Mouse (Mus musculus) stomach, embryonic 16.5 days (tissue): ENCODE measurements around the gene Perp. TPM values are rescaled to one million over a fixed set of nuclear protein-coding genes. Genes with fewer than 3 reads are reported as not detected.

ENCODE experiments used
- ATAC-seq: fragments of 200-750 bp; cut with Nextera tagmentation; 2 replicates; pipeline ENCODE4 v1.8.0; 2017; ENCODE audit warnings: moderate number of reproducible peaks, moderate TSS enrichment; ENCODE audit not compliant: insufficient read depth, low FRiP score
- H3K27ac ChIP-seq: fragments of 300-500 bp; sonication (generic); 2 replicates; pipeline ENCODE4 v1.5.1; 2014; ENCODE audit warnings: low read length
- H3K27me3 ChIP-seq: fragments of 300-500 bp; sonication (generic); 2 replicates; pipeline ENCODE4 v1.6.1; 2014; ENCODE audit warnings: low read length, control low read depth, mixed read lengths; ENCODE audit not compliant: control insufficient read depth, insufficient read depth
- H3K36me3 ChIP-seq: fragments of 300-500 bp; sonication (generic); 2 replicates; pipeline ENCODE4 v1.6.1; 2014; ENCODE audit warnings: low read length; ENCODE audit not compliant: control insufficient read depth, insufficient read depth
- H3K4me1 ChIP-seq: fragments of 300-500 bp; sonication (generic); 2 replicates; pipeline ENCODE4 v1.6.1; 2014; ENCODE audit warnings: low read length, control low read depth, mixed read lengths; ENCODE audit not compliant: control insufficient read depth, insufficient read depth
- H3K4me2 ChIP-seq: fragments of 300-500 bp; sonication (generic); 2 replicates; pipeline ENCODE4 v1.6.1; 2014; ENCODE audit warnings: low read depth, low read length, mixed read lengths
- H3K4me3 ChIP-seq: fragments of 300-500 bp; sonication (generic); replicated peaks from 2 replicates; pipeline ENCODE4 v1.5.1; 2014; ENCODE audit warnings: mild to moderate bottlenecking, low read length
- H3K9ac ChIP-seq: fragments of 300-500 bp; sonication (generic); 2 replicates; pipeline ENCODE4 v1.6.1; 2014; ENCODE audit warnings: low read length
- H3K9me3 ChIP-seq: fragments of 300-500 bp; sonication (generic); replicated peaks from 2 replicates; pipeline ENCODE4 v1.6.1; 2016; ENCODE audit warnings: low read length, control low read depth; ENCODE audit not compliant: control insufficient read depth
- WGBS: fragments of 180-500 bp; shearing (Covaris S2); extraction: QIAGEN DNeasy Blood & Tissue Kit; methylation state at CpG from one replicate; pipeline ENCODE4 v1.1.7; 2014; 5-methylcytosine and 5-hydroxymethylcytosine counted together
- polyA plus RNA-seq: library from polyadenylated mRNA; unstranded; fragments of >200 nt; fragmentation: Nextera tagmentation; extraction: Ambion mirVana; gene quantifications from 2 replicates; pipeline ENCODE4 v1.2.1, GENCODE M21; 2015

Gene Perp
- polyA plus RNA-seq: 465 and 640 TPM in 2 replicates

DNA sequence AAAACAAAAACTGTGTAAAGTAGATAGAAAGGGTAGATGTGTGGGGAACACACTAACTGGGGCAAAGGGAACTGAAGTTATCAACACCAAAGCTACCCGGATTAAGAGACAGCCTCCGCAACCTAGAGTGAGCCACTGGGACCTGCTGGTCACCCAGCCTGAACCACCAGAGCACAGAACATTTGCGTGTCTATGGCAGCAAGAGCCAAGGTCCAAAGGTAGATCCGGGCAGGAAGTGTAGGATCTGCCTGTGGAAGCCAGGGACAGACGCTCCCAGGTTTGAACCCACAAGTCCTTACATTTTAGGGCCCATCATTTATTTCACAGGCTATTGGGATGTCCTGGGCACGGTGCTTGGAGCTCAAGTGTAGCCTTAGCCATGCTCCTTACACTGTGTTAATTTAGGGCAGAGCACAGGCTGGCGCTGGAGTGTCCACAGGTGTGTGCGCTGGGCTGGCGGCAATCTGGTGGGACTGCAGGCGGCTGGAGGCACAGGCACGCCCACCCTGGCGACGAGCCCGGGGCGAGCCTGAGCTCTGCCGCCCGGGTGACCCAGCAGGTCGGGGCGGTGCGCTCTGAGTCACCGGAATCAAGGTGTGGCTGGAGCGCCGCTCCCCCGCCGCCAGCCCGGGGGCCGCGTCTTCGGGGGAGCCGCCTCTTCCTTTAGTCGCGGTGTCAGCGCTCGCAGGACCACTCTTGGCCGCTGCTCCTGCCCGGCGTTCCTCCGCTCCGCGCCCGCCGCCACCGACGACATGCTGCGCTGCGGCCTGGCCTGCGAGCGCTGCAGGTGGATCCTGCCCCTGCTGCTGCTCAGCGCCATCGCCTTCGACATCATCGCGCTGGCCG, at the start of gene Perp:
TSS of gene Perp (plus strand) at position 580 of the 846 bp plus-strand sequence.
- H3K36me3 ChIP-seq: no peaks in the 10 kb centered on the region
- peak; percentile 94 for ATAC-seq
- H3K9me3 ChIP-seq: no peaks in the 10 kb centered on the region
- H3K27ac ChIP-seq: peak within 1 kb of the TSS; percentile 95
- peaks cover 9% of the 10 kb centered on the region; the same call in 1 of the 2 replicates for H3K4me1 ChIP-seq
- 2% methylated on average over 54 of the region's 54 CpGs for WGBS
- H3K27me3 ChIP-seq: no peaks in the 10 kb centered on the region; the same call in 1 of the 2 replicates
- peak within 1 kb of the TSS; percentile 66 for H3K4me3 ChIP-seq
- H3K9ac ChIP-seq: peak within 1 kb of the TSS; percentile 87
- H3K4me2 ChIP-seq: peak within 1 kb of the TSS; percentile 81

DNA sequence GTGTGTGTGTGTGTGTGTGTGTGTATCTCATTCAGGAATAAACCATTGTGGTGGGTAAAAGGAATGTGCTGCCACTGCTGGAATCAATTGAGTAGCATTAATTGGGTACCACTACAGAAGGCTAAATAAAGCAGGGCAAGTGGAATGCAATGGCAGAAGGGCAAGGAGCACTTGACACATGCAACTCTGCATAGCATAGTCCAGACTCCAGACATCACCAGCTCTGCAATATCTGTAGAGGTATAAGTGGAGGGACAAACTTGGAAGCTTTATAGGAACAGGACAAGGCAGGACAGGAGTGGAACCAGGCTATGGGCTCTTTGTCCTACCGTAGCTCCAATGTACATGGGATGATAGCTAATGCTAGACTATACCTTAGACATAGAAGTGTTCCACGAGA, 33.1 kb upstream of the Perp start:
- no peak for ATAC-seq
- Histone ChIP-seq H3K27ac (no peak overlapping the region), H3K4me3 (no peak overlapping the region), H3K36me3 (no peaks in the 10 kb centered on the region), H3K9me3 (no peaks in the 10 kb centered on the region), H3K4me2 (no peak overlapping the region), H3K9ac (no peak overlapping the region), H3K27me3 (no peaks in the 10 kb centered on the region), H3K4me1 (no peaks in the 10 kb centered on the region)
- 86% methylated on average over 2 of the region's 2 CpGs for WGBS

GRCm38 (mm10) chr10:18816560-18816959, 28.3 kb upstream of the Perp start:
- no peaks in the 10 kb centered on the region for H3K4me1 ChIP-seq
- H3K27me3 ChIP-seq: no peaks in the 10 kb centered on the region
- WGBS: 34% methylated on average over 5 of the region's 5 CpGs
- no peaks in the 10 kb centered on the region for H3K36me3 ChIP-seq
- H3K9ac ChIP-seq: no peak overlapping the region
- peak overlapping the region; percentile 46; the same call in 1 of the 2 replicates for H3K27ac ChIP-seq
- no peaks in the 10 kb centered on the region for H3K9me3 ChIP-seq
- H3K4me2 ChIP-seq: peak overlapping the region; percentile 15; the same call in 1 of the 2 replicates
- peak; percentile 94 for ATAC-seq
- H3K4me3 ChIP-seq: no peak overlapping the region

GRCm38 (mm10) chr10:18825143-18825542, 19.7 kb upstream of the Perp start:
- no peaks in the 10 kb centered on the region for H3K27me3 ChIP-seq
- H3K36me3 ChIP-seq: no peaks in the 10 kb centered on the region
- H3K9ac ChIP-seq: no peak overlapping the region
- no peaks in the 10 kb centered on the region for H3K9me3 ChIP-seq
- no peak overlapping the region for H3K4me2 ChIP-seq
- H3K4me3 ChIP-seq: no peak overlapping the region
- no peaks in the 10 kb centered on the region for H3K4me1 ChIP-seq
- ATAC-seq: no peak
- no peak overlapping the region for H3K27ac ChIP-seq

- Histone ChIP-seq H3K27ac (no peak overlapping the region), H3K27me3 (no peaks in the 10 kb centered on the region), H3K36me3 (no peaks in the 10 kb centered on the region), H3K4me3 (no peak overlapping the region), H3K4me2 (no peak overlapping the region), H3K9me3 (no peaks in the 10 kb centered on the region), H3K9ac (no peak overlapping the region), H3K4me1 (no peaks in the 10 kb centered on the region)
- ATAC-seq: no peak
- 74% methylated on average over 2 of the region's 2 CpGs for WGBS
Observed at GRCm38 (mm10) chr10:18826107-18826506, 18.7 kb upstream of the Perp start.

GRCm38 (mm10) chr10:18827936-18828335, 16.9 kb upstream of the Perp start:
- WGBS: 52% methylated on average over 2 of the region's 2 CpGs

GRCm38 (mm10) chr10:18830359-18830758, 14.5 kb upstream of the Perp start:
- Histone ChIP-seq H3K4me3 (no peak overlapping the region), H3K36me3 (no peaks in the 10 kb centered on the region), H3K27ac (no peak overlapping the region), H3K9ac (no peak overlapping the region), H3K9me3 (no peaks in the 10 kb centered on the region), H3K4me1 (no peaks in the 10 kb centered on the region), H3K4me2 (no peak overlapping the region), H3K27me3 (no peaks in the 10 kb centered on the region)
- 75% methylated on average over 4 of the region's 4 CpGs for WGBS
- ATAC-seq: no peak

More at GRCm38 (mm10) chr10:18827936-18828335, 16.9 kb upstream of the Perp start:
- ATAC-seq: no peak
- Histone ChIP-seq H3K9ac (no peak overlapping the region), H3K4me3 (no peak overlapping the region), H3K4me2 (no peak overlapping the region), H3K27ac (no peak overlapping the region), H3K36me3 (no peaks in the 10 kb centered on the region), H3K9me3 (no peaks in the 10 kb centered on the region), H3K4me1 (no peaks in the 10 kb centered on the region), H3K27me3 (no peaks in the 10 kb centered on the region)

GRCm38 (mm10) chr10:18831823-18832222, 13.0 kb upstream of the Perp start:
- no peak overlapping the region for H3K9ac ChIP-seq
- H3K4me1 ChIP-seq: no peaks in the 10 kb centered on the region
- 0 out of 2 replicates have a peak overlapping the region, but pooled peaks have one; percentile 19 for H3K4me2 ChIP-seq
- H3K4me3 ChIP-seq: 0 out of 2 replicates have a peak overlapping the region, but pooled peaks have one; percentile 14
- no peaks in the 10 kb centered on the region for H3K27me3 ChIP-seq
- no peaks in the 10 kb centered on the region for H3K9me3 ChIP-seq
- no peak for ATAC-seq
- 34% methylated on average over 7 of the region's 7 CpGs for WGBS
- H3K36me3 ChIP-seq: no peaks in the 10 kb centered on the region
- H3K27ac ChIP-seq: no peak overlapping the region

GRCm38 (mm10) chr10:18834389-18834788, 10.4 kb upstream of the Perp start:
- no peaks in the 10 kb centered on the region for H3K27me3 ChIP-seq
- no peak overlapping the region for H3K27ac ChIP-seq
- no peaks in the 10 kb centered on the region for H3K4me1 ChIP-seq
- no peak overlapping the region for H3K4me2 ChIP-seq
- no peaks in the 10 kb centered on the region for H3K9me3 ChIP-seq
- H3K36me3 ChIP-seq: no peaks in the 10 kb centered on the region
- no peak overlapping the region for H3K4me3 ChIP-seq
- H3K9ac ChIP-seq: no peak overlapping the region
- 39% methylated on average over 2 of the region's 2 CpGs for WGBS
- ATAC-seq: no peak
